Mouse (Mus musculus): ENCODE measurements around the gene Fbxo31.

GRCm38 (mm10) chr8:121613419-121613818 is 34.8 kb upstream of the Fbxo31 start:
- no peak for TF ChIP-seq CTCF (IDR thresholded peaks at IDR 0.05; ENCODE audit: insufficient read depth, low read depth, low read length)
- TF ChIP-seq POLR2A (IDR thresholded peaks at IDR 0.05; ENCODE audit: insufficient read depth, low read depth, low read length): no peak

Measured in olfactory bulb, adult 2 months (tissue).